Mouse (Mus musculus): ENCODE results near the gene Rsbn1l.

DNA sequence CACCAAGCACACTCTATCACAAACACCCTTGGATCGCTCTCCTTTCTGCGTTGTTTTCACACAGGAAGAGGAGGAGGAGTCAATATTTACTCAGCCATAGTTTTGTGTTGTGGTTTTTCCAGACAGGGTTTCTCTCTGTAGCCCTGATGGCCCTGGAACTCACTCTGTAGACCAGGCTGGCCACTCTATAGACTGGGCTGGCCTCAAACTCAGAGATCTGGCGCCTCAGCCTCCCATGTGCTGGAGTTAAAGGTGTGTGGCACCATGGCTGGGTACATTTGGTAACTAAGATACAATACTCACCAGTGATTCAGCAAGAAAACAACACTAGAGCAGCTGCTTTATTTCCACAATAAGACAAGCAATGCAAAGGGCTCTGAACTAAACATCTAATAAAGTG is 13.7 kb downstream of the Rsbn1l start:
- TF ChIP-seq TAL1 (IDR thresholded peaks at IDR 0.05; ENCODE audit: low read length) (no peak), GATA1 (IDR thresholded peaks at IDR 0.05; ENCODE audit: low read length) (no peak)
